16 mouse cellular contexts compared by ENCODE assay signal in genomic region chr3:27906647-27907209, GRCm38 (mm10). TPM values are rescaled to one million over a fixed set of nuclear protein-coding genes. Genes with fewer than 3 reads are reported as not detected.
DNase-seq lines count a peak whose midpoint lies in the region; ATAC-seq and TF ChIP-seq lines count a peak whose summit lies in the region.
"Had no signal": no experiment of that assay in that cellular context is flagged by ENCODE, and none has a peak within 500 bp of the region (broad histone marks: within the 10 kb centered on the region; RNA-seq: fewer than 3 reads in every experiment).

No protein-coding gene starts in this region.

- H3K27me3 ChIP-seq in forebrain, embryonic 11.5 days (ENCODE audit: control insufficient read depth, insufficient read depth, low read length) = no peaks in the 10 kb centered on the region
- H3K27me3 ChIP-seq in forebrain, embryonic 13.5 days = no peaks in the 10 kb centered on the region
- H3K27me3 ChIP-seq in intestine, embryonic 16.5 days (replicated peaks; ENCODE audit: control insufficient read depth, insufficient read depth, low read length) = no peaks in the 10 kb centered on the region
- H3K27me3 ChIP-seq in intestine, postnatal 0 days (replicated peaks; ENCODE audit: control insufficient read depth, insufficient read depth, low read length) = no peaks in the 10 kb centered on the region
- no peaks in the 10 kb centered on the region for H3K27me3 ChIP-seq in lung, postnatal 0 days (replicated peaks; ENCODE audit: insufficient read depth, low read length)
- no peaks in the 10 kb centered on the region for H3K27me3 ChIP-seq in stomach, embryonic 16.5 days (ENCODE audit: control insufficient read depth, insufficient read depth, low read length)
- H3K27me3 ChIP-seq: intestine, embryonic 15.5 days; liver, embryonic 12.5 days; stomach, embryonic 15.5 days had no signal

- H3K4me1 ChIP-seq in forebrain, embryonic 11.5 days (replicated peaks; ENCODE audit: control insufficient read depth, insufficient read depth, low read length) = no peaks in the 10 kb centered on the region
- peaks cover 4% of the 10 kb centered on the region; the same call in 1 of the 2 replicates for H3K4me1 ChIP-seq in forebrain, embryonic 13.5 days
- peaks cover 9% of the 10 kb centered on the region; the same call in 1 of the 2 replicates for H3K4me1 ChIP-seq in intestine, embryonic 16.5 days (ENCODE audit: control insufficient read depth, insufficient read depth, low read length)
- H3K4me1 ChIP-seq in intestine, postnatal 0 days (replicated peaks; ENCODE audit: control insufficient read depth, insufficient read depth, low read length) = no peaks in the 10 kb centered on the region
- H3K4me1 ChIP-seq in lung, postnatal 0 days (ENCODE audit: insufficient read depth, low read depth, low read length) = peaks cover 7% of the 10 kb centered on the region; the same call in 1 of the 2 replicates
- peaks cover 7% of the 10 kb centered on the region for H3K4me1 ChIP-seq in lung, adult 2 months (ENCODE audit: control insufficient read depth, insufficient read depth, low read length)
- peaks cover 16% of the 10 kb centered on the region for H3K4me1 ChIP-seq in stomach, embryonic 16.5 days (ENCODE audit: control insufficient read depth, insufficient read depth, low read length)
- H3K4me1 ChIP-seq: stomach, embryonic 15.5 days had no signal

- TF ChIP-seq EP300 in lung, postnatal 0 days (IDR thresholded peaks at IDR 0.05) = no peak

- H3K36me3 ChIP-seq in forebrain, embryonic 11.5 days (ENCODE audit: control insufficient read depth, insufficient read depth, low read length) = no peaks in the 10 kb centered on the region
- no peaks in the 10 kb centered on the region for H3K36me3 ChIP-seq in forebrain, embryonic 13.5 days (ENCODE audit: poor library complexity, severe bottlenecking)
- H3K36me3 ChIP-seq in intestine, embryonic 16.5 days (ENCODE audit: control insufficient read depth, insufficient read depth, low read length) = no peaks in the 10 kb centered on the region
- no peaks in the 10 kb centered on the region for H3K36me3 ChIP-seq in intestine, postnatal 0 days (ENCODE audit: control insufficient read depth, insufficient read depth)
- H3K36me3 ChIP-seq in lung, postnatal 0 days (ENCODE audit: insufficient read depth, low read length) = no peaks in the 10 kb centered on the region
- no peaks in the 10 kb centered on the region for H3K36me3 ChIP-seq in stomach, embryonic 16.5 days (ENCODE audit: control insufficient read depth, insufficient read depth, low read length)
- H3K36me3 ChIP-seq: intestine, embryonic 15.5 days; liver, embryonic 12.5 days; stomach, embryonic 15.5 days had no signal

- no peaks in the 10 kb centered on the region; the same call in 1 of the 2 replicates for H3K9me3 ChIP-seq in forebrain, embryonic 11.5 days (ENCODE audit: control insufficient read depth, low read length)
- no peaks in the 10 kb centered on the region; the same call in 1 of the 2 replicates for H3K9me3 ChIP-seq in forebrain, embryonic 13.5 days (replicated peaks)
- no peaks in the 10 kb centered on the region for H3K9me3 ChIP-seq in intestine, embryonic 16.5 days (ENCODE audit: control insufficient read depth, low read length)
- H3K9me3 ChIP-seq in intestine, postnatal 0 days (ENCODE audit: control insufficient read depth) = 0 out of 2 replicates have a peak, but pooled peaks cover 3% of the 10 kb centered on the region
- H3K9me3 ChIP-seq in lung, postnatal 0 days (ENCODE audit: low read length) = no peaks in the 10 kb centered on the region
- H3K9me3 ChIP-seq in stomach, embryonic 16.5 days (replicated peaks; ENCODE audit: control insufficient read depth, low read length) = 0 out of 2 replicates have a peak, but pooled peaks cover 8% of the 10 kb centered on the region
- H3K9me3 ChIP-seq: intestine, embryonic 15.5 days; liver, embryonic 12.5 days; stomach, embryonic 15.5 days had no signal

- no peak overlapping the region for H3K4me3 ChIP-seq in forebrain, embryonic 11.5 days (ENCODE audit: low read depth, low read length)
- no peak overlapping the region for H3K4me3 ChIP-seq in forebrain, embryonic 13.5 days
- H3K4me3 ChIP-seq in intestine, embryonic 16.5 days (ENCODE audit: low read length) = no peak overlapping the region
- H3K4me3 ChIP-seq in intestine, postnatal 0 days (ENCODE audit: low read depth, low read length) = no peak overlapping the region
- no peak overlapping the region for H3K4me3 ChIP-seq in lung, postnatal 0 days (ENCODE audit: low read depth, low read length)
- H3K4me3 ChIP-seq in lung, adult 2 months (replicated peaks; ENCODE audit: extremely low read depth, low read depth, low read length) = no peak overlapping the region
- H3K4me3 ChIP-seq in stomach, embryonic 16.5 days (replicated peaks; ENCODE audit: low read length) = no peak overlapping the region
- H3K4me3 ChIP-seq: intestine, embryonic 15.5 days; liver, embryonic 12.5 days; stomach, embryonic 15.5 days had no signal

- no peak overlapping the region for H3K27ac ChIP-seq in forebrain, embryonic 11.5 days (ENCODE audit: low read depth, low read length)
- H3K27ac ChIP-seq in forebrain, embryonic 13.5 days = no peak overlapping the region
- H3K27ac ChIP-seq in intestine, embryonic 16.5 days (ENCODE audit: low read length) = no peak overlapping the region
- no peak overlapping the region for H3K27ac ChIP-seq in intestine, postnatal 0 days (ENCODE audit: low read depth, low read length)
- H3K27ac ChIP-seq in lung, postnatal 0 days (ENCODE audit: low read length) = no peak overlapping the region
- H3K27ac ChIP-seq in stomach, embryonic 16.5 days (ENCODE audit: low read length) = no peak overlapping the region
- H3K27ac ChIP-seq: intestine, embryonic 15.5 days; liver, embryonic 12.5 days; stomach, embryonic 15.5 days had no signal

- ATAC-seq in forebrain, embryonic 11.5 days (replicated peaks; ENCODE audit: low FRiP score) = no peak
- ATAC-seq in forebrain, embryonic 13.5 days = no peak
- ATAC-seq in intestine, embryonic 16.5 days = peak; percentile 26; the same call in 1 of the 2 replicates
- no peak for ATAC-seq in intestine, postnatal 0 days
- peak; percentile 57 for ATAC-seq in lung, postnatal 0 days
- ATAC-seq in stomach, embryonic 16.5 days (ENCODE audit: insufficient read depth, low FRiP score) = peak; percentile 38; the same call in 1 of the 2 replicates
- ATAC-seq: forebrain, postnatal 0 days; intestine, embryonic 15.5 days had no signal

- peak; percentile 35 for DNase-seq in forebrain, embryonic 11.5 days (ENCODE audit: low spot score)
- DNase-seq in lung, postnatal 0 days (ENCODE audit: low spot score) = no peak
- DNase-seq in lung, adult 2 months = no peak
- no peak for DNase-seq in embryo, embryonic 11 days
- DNase-seq: cerebellum, adult 11 months; forebrain, postnatal 0 days; heart, postnatal 14 days; right cerebral cortex, postnatal 4 days; thymus, postnatal 36 days had no signal

- no peak overlapping the region for H3K9ac ChIP-seq in forebrain, embryonic 11.5 days (ENCODE audit: low read length)
- H3K9ac ChIP-seq in forebrain, embryonic 13.5 days = no peak overlapping the region
- H3K9ac ChIP-seq in intestine, embryonic 16.5 days (ENCODE audit: low read depth, low read length) = no peak overlapping the region
- no peak overlapping the region for H3K9ac ChIP-seq in intestine, postnatal 0 days (ENCODE audit: low read depth, low read length)
- H3K9ac ChIP-seq in lung, postnatal 0 days (replicated peaks; ENCODE audit: low read depth) = no peak overlapping the region
- H3K9ac ChIP-seq in stomach, embryonic 16.5 days (ENCODE audit: low read length) = no peak overlapping the region
- H3K9ac ChIP-seq: forebrain, postnatal 0 days; intestine, embryonic 15.5 days; liver, embryonic 12.5 days; stomach, embryonic 15.5 days had no signal

- TF ChIP-seq CTCF in intestine, postnatal 0 days (IDR thresholded peaks at IDR 0.05; ENCODE audit: low read depth) = no peak
- TF ChIP-seq CTCF in lung, postnatal 0 days (IDR thresholded peaks at IDR 0.05) = no peak
- no peak for TF ChIP-seq CTCF in lung, adult 2 months (IDR thresholded peaks at IDR 0.05; ENCODE audit: insufficient read depth, low read length)

- 74% methylated on average over 7 of the region's 7 CpGs for WGBS in forebrain, embryonic 11.5 days
- WGBS in forebrain, embryonic 13.5 days = 83% methylated on average over 7 of the region's 7 CpGs
- 81% methylated on average over 7 of the region's 7 CpGs for WGBS in intestine, embryonic 16.5 days
- WGBS in intestine, postnatal 0 days = 90% methylated on average over 7 of the region's 7 CpGs
- 76% methylated on average over 7 of the region's 7 CpGs for WGBS in lung, postnatal 0 days
- WGBS in lung, adult 2 months = 85% methylated on average over 7 of the region's 7 CpGs
- WGBS in stomach, embryonic 16.5 days = 78% methylated on average over 7 of the region's 7 CpGs

- TF ChIP-seq POLR2A in lung, adult 2 months (IDR thresholded peaks at IDR 0.05; ENCODE audit: borderline replicate concordance, extremely low read depth, low read depth, low read length) = no peak

- no peak overlapping the region for H3K4me2 ChIP-seq in forebrain, embryonic 11.5 days (ENCODE audit: low read depth, low read length, severe bottlenecking)
- no peak overlapping the region for H3K4me2 ChIP-seq in forebrain, embryonic 13.5 days
- no peak overlapping the region for H3K4me2 ChIP-seq in intestine, embryonic 16.5 days (ENCODE audit: low read depth, low read length)
- no peak overlapping the region for H3K4me2 ChIP-seq in intestine, postnatal 0 days (replicated peaks; ENCODE audit: low read depth)
- no peak overlapping the region for H3K4me2 ChIP-seq in lung, postnatal 0 days (replicated peaks; ENCODE audit: low read depth, low read length)
- no peak overlapping the region for H3K4me2 ChIP-seq in stomach, embryonic 16.5 days (ENCODE audit: low read depth, low read length)
- H3K4me2 ChIP-seq: intestine, embryonic 15.5 days; liver, embryonic 12.5 days; stomach, embryonic 15.5 days had no signal

RNA-seq across cellular contexts. Expression of gene Tmem212, which starts 10.6 kb away (rescaled TPM):
- not detected in 2 replicates for polyA plus RNA-seq in forebrain, embryonic 11.5 days (2014; fragmentation: Nextera tagmentation; extraction: Ambion mirVana)
- polyA plus RNA-seq in forebrain, embryonic 13.5 days (2015; fragmentation: Nextera tagmentation; extraction: Ambion mirVana) = not detected in 2 replicates
- not detected in 2 replicates for polyA plus RNA-seq in intestine, embryonic 16.5 days (2015; fragmentation: Nextera tagmentation; extraction: Ambion mirVana)
- 0.29 TPM in 1 of 2 replicates, not detected in the other for polyA plus RNA-seq in intestine, postnatal 0 days (2015; fragmentation: Nextera tagmentation; extraction: Ambion mirVana)
- 55.4 and 59.9 TPM in 2 replicates for polyA plus RNA-seq in lung, postnatal 0 days (2015; fragmentation: Nextera tagmentation; extraction: Ambion mirVana)
- 68.4 and 95.7 TPM in 2 replicates for polyA plus RNA-seq in lung, adult 2 months (2012; rRNA removed)
- polyA plus RNA-seq in stomach, embryonic 16.5 days (2015; fragmentation: Nextera tagmentation; extraction: Ambion mirVana) = not detected in 2 replicates
- polyA plus RNA-seq: intestine, embryonic 15.5 days; liver, embryonic 12.5 days; stomach, embryonic 15.5 days had no signal

RNA-seq across cellular contexts. Expression of gene Pld1, which starts 31.8 kb away (rescaled TPM):
- 4.6 and 5.3 TPM in 2 replicates for polyA plus RNA-seq in forebrain, embryonic 11.5 days (2014; fragmentation: Nextera tagmentation; extraction: Ambion mirVana)
- 2.4 and 2.7 TPM in 2 replicates for polyA plus RNA-seq in forebrain, embryonic 13.5 days (2015; fragmentation: Nextera tagmentation; extraction: Ambion mirVana)
- 22.3 and 25.9 TPM in 2 replicates for polyA plus RNA-seq in intestine, embryonic 16.5 days (2015; fragmentation: Nextera tagmentation; extraction: Ambion mirVana)
- polyA plus RNA-seq in intestine, postnatal 0 days (2015; fragmentation: Nextera tagmentation; extraction: Ambion mirVana) = 18.1 and 19.2 TPM in 2 replicates
- polyA plus RNA-seq in lung, postnatal 0 days (2015; fragmentation: Nextera tagmentation; extraction: Ambion mirVana) = 10.2 and 13.4 TPM in 2 replicates
- 5.9 and 9.0 TPM in 2 replicates for polyA plus RNA-seq in lung, adult 2 months (2012; rRNA removed)
- 11.4 TPM in 2 replicates for polyA plus RNA-seq in stomach, embryonic 16.5 days (2015; fragmentation: Nextera tagmentation; extraction: Ambion mirVana)

Comparison
In these comparisons a context has a peak if more than half of its experiments do, and no peak if none do; other contexts are left out.
1. ATAC-seq: peak in intestine, embryonic 16.5 days (single experiment), lung, postnatal 0 days (single experiment) and stomach, embryonic 16.5 days (single experiment); none in forebrain, embryonic 11.5 days (single experiment), forebrain, embryonic 13.5 days (single experiment) and intestine, postnatal 0 days (single experiment).
2. RNA of gene Tmem212, which starts 10.6 kb away (polyA plus RNA-seq): 68.4 to 95.7 TPM in lung, adult 2 months and 55.4 to 59.9 TPM in lung, postnatal 0 days; 0.29 TPM in intestine, postnatal 0 days, not detected in stomach, embryonic 16.5 days, not detected in forebrain, embryonic 11.5 days, not detected in forebrain, embryonic 13.5 days and not detected in intestine, embryonic 16.5 days; every median in the first group is over 10 times any median in the second.